Mouse (Mus musculus) hindbrain, embryonic 12.5 days (tissue): ENCODE results near the gene Cyp2c55. TPM values are rescaled to one million over a fixed set of nuclear protein-coding genes. Genes with fewer than 3 reads are reported as not detected.
A peak's percentile ranks its signal among the peaks of the same experiment; 100 is the strongest.

ENCODE experiments used
- ATAC-seq: fragments of 200-750 bp; cut with Nextera tagmentation; 2 replicates; pipeline ENCODE4 v1.8.0; 2017; ENCODE audit warnings: moderate TSS enrichment; ENCODE audit not compliant: low FRiP score
- H3K27ac ChIP-seq: fragments of 300-500 bp; sonication (generic); 2 replicates; pipeline ENCODE4 v1.5.1; 2016; ENCODE audit warnings: mild to moderate bottlenecking
- H3K27me3 ChIP-seq: fragments of 300-500 bp; sonication (generic); 2 replicates; pipeline ENCODE4 v1.6.1; 2016; ENCODE audit warnings: mild to moderate bottlenecking
- H3K36me3 ChIP-seq: fragments of 300-500 bp; sonication (generic); 2 replicates; pipeline ENCODE4 v1.6.1; 2016; ENCODE audit warnings: mild to moderate bottlenecking
- H3K4me1 ChIP-seq: fragments of 300-500 bp; sonication (generic); 2 replicates; pipeline ENCODE4 v1.6.1; 2016
- H3K4me2 ChIP-seq: fragments of 300-500 bp; sonication (generic); replicated peaks from 2 replicates; pipeline ENCODE4 v1.6.1; 2016; ENCODE audit warnings: mild to moderate bottlenecking
- H3K4me3 ChIP-seq: fragments of 300-500 bp; sonication (generic); 2 replicates; pipeline ENCODE4 v1.5.1; 2016; ENCODE audit warnings: mild to moderate bottlenecking
- H3K9ac ChIP-seq: fragments of 300-500 bp; sonication (generic); 2 replicates; pipeline ENCODE4 v1.6.1; 2016; ENCODE audit warnings: mild to moderate bottlenecking, moderate library complexity
- H3K9me3 ChIP-seq: fragments of 300-500 bp; sonication (generic); replicated peaks from 2 replicates; pipeline ENCODE4 v1.6.1; 2016; ENCODE audit warnings: mild to moderate bottlenecking
- WGBS: fragments of 180-500 bp; shearing (Covaris S2); methylation state at CpG from one replicate; pipeline ENCODE4 v1.1.7; 2016; 5-methylcytosine and 5-hydroxymethylcytosine counted together
- polyA plus RNA-seq: library from polyadenylated mRNA; unstranded; fragments of >200 nt; fragmentation: Nextera tagmentation; extraction: Ambion mirVana; gene quantifications from 2 replicates; pipeline ENCODE4 v1.2.1, GENCODE M21; 2016

The Cyp2c55 gene
- polyA plus RNA-seq = not detected in 2 replicates

DNA sequence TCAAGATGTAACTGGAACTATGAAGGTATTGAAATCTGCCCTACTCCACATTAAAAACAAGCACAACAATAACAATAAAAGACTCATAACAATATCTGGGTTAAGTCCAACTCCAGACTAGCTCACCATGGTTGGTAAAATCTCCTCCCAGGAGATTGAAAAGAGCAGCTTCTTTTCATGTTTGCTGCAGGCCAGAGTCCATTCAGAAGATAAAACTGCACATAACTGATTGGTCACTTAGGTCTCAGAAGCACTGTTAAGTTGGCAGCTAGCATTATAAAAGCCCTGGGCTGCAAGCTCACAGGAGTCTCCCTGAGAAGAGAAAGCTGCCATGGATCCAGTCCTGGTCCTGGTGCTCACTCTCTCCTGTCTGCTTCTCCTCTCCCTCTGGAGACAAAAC is at the start of gene Cyp2c55:
Cyp2c55 (plus strand) TSS at position 305 of the 400 bp plus-strand sequence.
- H3K27ac ChIP-seq = no peak within 1 kb of the TSS
- no peaks in the 10 kb centered on the region for H3K36me3 ChIP-seq
- no peak within 1 kb of the TSS for H3K4me2 ChIP-seq
- H3K27me3 ChIP-seq = no peaks in the 10 kb centered on the region
- H3K9me3 ChIP-seq = no peaks in the 10 kb centered on the region
- no peak for ATAC-seq
- H3K9ac ChIP-seq = no peak within 1 kb of the TSS
- no peaks in the 10 kb centered on the region for H3K4me1 ChIP-seq
- H3K4me3 ChIP-seq = no peak within 1 kb of the TSS

DNA sequence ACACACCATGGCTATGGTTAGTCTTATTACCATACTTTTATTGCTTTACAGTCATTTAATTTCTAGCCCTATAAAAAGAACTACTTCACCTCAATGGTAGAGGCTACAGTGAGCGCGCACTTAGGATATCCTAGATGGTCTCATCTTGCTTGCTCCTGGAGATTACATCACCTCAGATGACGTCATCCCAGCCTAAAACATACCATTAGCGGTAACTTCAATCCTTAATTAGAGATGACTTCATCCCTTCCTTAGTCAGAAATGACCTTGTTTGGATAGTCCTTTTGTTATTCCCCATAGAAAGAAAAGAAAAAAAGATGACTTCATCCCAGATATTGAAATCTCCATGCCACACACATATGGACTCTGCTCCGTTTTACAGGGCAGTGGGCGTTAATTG is 36.1 kb upstream of the Cyp2c55 start:
- H3K27ac ChIP-seq = no peak overlapping the region
- peaks cover 10% of the 10 kb centered on the region; the same call in 1 of the 2 replicates for H3K36me3 ChIP-seq
- no peak overlapping the region for H3K4me3 ChIP-seq
- H3K4me2 ChIP-seq = no peak overlapping the region
- WGBS = 91% methylated on average over 6 of the region's 6 CpGs
- H3K9ac ChIP-seq = no peak overlapping the region
- ATAC-seq = no peak
- no peaks in the 10 kb centered on the region for H3K27me3 ChIP-seq
- no peaks in the 10 kb centered on the region for H3K9me3 ChIP-seq
- H3K4me1 ChIP-seq = no peaks in the 10 kb centered on the region

DNA sequence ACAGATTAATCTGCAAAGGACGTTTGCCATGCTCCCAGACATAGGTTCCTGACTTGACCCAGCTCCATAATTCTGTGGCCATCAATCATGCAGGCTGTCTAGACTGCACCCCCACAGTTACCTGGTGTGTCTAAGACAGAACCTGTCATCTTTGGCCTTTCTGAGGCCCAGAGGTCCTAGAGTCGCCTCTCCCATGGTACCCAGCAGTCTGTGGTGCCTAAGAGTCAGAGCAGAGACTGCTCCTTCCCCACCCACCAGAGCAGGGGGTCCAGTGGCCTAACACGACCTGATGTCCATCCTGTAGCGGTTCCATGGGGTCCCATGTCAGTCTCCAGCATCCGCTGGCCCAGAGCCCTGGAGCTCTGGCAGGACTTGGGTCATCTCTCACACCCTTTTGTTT is 34.2 kb upstream of the Cyp2c55 start:
- Histone ChIP-seq H3K4me2 (no peak overlapping the region), H3K9me3 (no peaks in the 10 kb centered on the region), H3K4me1 (no peaks in the 10 kb centered on the region), H3K36me3 (peaks cover 10% of the 10 kb centered on the region; the same call in 1 of the 2 replicates), H3K27me3 (no peaks in the 10 kb centered on the region), H3K4me3 (no peak overlapping the region), H3K9ac (no peak overlapping the region), H3K27ac (no peak overlapping the region)
- no peak for ATAC-seq
- 82% methylated on average over 5 of the region's 5 CpGs for WGBS

DNA sequence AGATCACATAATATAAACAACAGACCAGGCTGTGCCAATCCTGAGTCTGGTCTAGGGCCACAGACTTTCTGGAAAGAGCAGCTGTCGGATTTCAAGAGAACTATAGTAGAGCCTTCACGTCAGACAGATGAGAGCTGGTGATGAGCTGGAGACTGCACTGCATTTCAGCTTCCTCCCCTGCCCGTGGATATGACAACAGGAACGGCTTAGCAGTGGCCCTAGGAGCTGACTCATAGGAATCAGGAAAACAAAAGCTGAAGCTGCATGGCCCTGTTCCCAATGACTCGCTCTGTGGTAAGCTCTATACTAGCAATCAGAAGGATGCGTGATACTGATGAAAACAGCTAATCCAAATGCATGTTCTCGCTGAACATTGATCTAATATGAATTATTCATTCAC is 33.2 kb upstream of the Cyp2c55 start:
- Histone ChIP-seq H3K9me3 (no peaks in the 10 kb centered on the region), H3K27ac (no peak overlapping the region)
- ATAC-seq = 0 out of 2 replicates have a peak, but pooled peaks have one; percentile 35

DNA sequence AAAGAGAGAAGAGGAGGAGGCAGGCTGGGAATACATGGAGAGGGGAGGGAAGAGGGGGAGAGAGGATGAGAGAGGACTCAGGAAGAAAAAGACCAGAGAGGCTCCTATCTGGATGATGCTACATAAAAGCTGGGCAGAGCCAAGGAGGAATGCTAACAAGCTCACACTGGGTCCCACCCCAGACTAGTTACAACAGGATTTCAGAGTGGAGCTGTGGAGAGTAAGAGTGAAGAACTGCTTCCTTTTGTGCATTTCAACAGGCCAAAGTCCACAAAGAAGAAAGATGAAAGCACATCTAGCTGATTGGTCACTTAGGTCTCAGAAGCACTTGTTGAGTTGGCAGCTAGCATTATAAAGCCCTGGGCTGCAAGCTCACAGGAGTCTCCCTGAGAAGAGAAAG is 30.6 kb upstream of the Cyp2c55 start:
- H3K36me3 ChIP-seq = no peaks in the 10 kb centered on the region
- no peak overlapping the region for H3K4me2 ChIP-seq
- H3K9me3 ChIP-seq = no peaks in the 10 kb centered on the region
- no peak overlapping the region for H3K4me3 ChIP-seq
- no peaks in the 10 kb centered on the region for H3K27me3 ChIP-seq
- no peak overlapping the region for H3K9ac ChIP-seq
- ATAC-seq = no peak
- no peaks in the 10 kb centered on the region for H3K4me1 ChIP-seq
- no peak overlapping the region for H3K27ac ChIP-seq

More for the DNA sequence above, 33.2 kb upstream of the Cyp2c55 start:
- H3K4me2 ChIP-seq = no peak overlapping the region
- no peak overlapping the region for H3K4me3 ChIP-seq
- H3K9ac ChIP-seq = no peak overlapping the region
- peaks cover 7% of the 10 kb centered on the region; the same call in 1 of the 2 replicates for H3K36me3 ChIP-seq
- no peaks in the 10 kb centered on the region for H3K27me3 ChIP-seq
- 67% methylated on average over 7 of the region's 7 CpGs for WGBS
- no peaks in the 10 kb centered on the region for H3K4me1 ChIP-seq

DNA sequence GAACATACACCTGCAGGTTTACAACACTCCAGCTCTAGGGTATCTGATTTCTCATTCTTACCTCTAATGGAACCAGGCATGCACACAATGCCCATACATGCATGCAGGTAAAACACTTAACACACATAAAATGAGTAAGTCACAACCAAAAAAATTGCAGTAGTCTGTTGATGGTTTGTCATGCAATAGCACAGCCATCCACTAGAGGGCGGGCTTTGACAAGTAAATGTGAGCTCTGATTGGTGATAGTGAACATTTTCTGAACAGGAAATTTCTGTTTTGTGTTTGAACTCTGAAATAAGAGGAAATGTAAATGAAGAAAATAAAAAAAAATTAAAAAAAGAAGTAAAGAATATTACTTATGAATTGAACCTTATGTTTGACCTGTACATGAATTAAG is 24.9 kb upstream of the Cyp2c55 start:
- WGBS = 0% methylated on average over 1 of the region's 1 CpGs
- no peaks in the 10 kb centered on the region for H3K27me3 ChIP-seq
- H3K27ac ChIP-seq = no peak overlapping the region
- no peak for ATAC-seq
- no peaks in the 10 kb centered on the region for H3K9me3 ChIP-seq
- no peak overlapping the region for H3K4me2 ChIP-seq
- H3K4me3 ChIP-seq = no peak overlapping the region
- H3K36me3 ChIP-seq = no peaks in the 10 kb centered on the region
- H3K4me1 ChIP-seq = no peaks in the 10 kb centered on the region
- no peak overlapping the region for H3K9ac ChIP-seq

DNA sequence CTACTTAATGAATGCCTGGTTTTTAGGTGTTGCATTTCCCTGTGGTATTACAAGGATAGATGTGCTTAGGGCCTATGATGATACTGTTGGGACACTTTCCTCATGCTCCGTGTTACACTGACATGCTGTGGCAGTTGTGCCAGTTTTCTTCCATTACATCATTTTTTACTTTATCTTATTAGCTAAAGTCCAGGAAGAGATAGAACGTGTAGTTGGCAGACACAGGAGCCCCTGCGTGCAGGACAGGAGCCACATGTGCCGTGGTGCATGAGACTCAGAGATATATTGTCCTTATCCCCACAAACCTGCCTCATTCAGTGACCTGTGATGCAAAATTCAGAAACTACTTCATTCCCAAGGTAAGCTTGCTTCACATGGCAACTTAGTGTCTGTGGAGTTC is 8.6 kb upstream of the Cyp2c55 start:
- WGBS = 78% methylated on average over 4 of the region's 4 CpGs

DNA sequence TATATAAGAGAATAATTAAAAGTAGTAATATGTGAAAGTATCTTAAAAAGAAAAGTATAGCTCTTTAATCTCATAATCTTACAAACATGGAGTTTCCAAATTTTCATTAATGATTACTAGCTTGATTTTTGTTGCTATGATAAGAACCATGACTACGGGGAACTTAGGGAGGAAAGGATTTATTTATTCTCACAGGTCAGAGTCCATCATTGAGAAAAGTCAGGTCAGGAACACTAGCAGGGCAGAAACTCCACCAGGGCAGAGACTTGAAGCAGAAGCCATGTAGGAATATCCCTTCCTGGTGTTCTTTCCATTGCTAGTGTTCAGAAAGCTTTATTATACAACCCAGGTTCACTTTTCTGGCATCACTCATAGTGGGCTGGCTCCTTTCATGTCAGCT is 8.1 kb upstream of the Cyp2c55 start:
- Histone ChIP-seq H3K9ac (no peak overlapping the region), H3K4me2 (no peak overlapping the region), H3K4me3 (no peak overlapping the region), H3K9me3 (no peaks in the 10 kb centered on the region), H3K27me3 (no peaks in the 10 kb centered on the region), H3K4me1 (no peaks in the 10 kb centered on the region), H3K27ac (no peak overlapping the region), H3K36me3 (no peaks in the 10 kb centered on the region)
- WGBS = 90% methylated on average over 1 of the region's 1 CpGs
- ATAC-seq = no peak

More for the DNA sequence above, 8.6 kb upstream of the Cyp2c55 start:
- Histone ChIP-seq H3K9ac (no peak overlapping the region), H3K36me3 (no peaks in the 10 kb centered on the region), H3K4me3 (no peak overlapping the region), H3K9me3 (no peaks in the 10 kb centered on the region), H3K27ac (no peak overlapping the region), H3K27me3 (no peaks in the 10 kb centered on the region), H3K4me1 (no peaks in the 10 kb centered on the region), H3K4me2 (no peak overlapping the region)
- no peak for ATAC-seq

DNA sequence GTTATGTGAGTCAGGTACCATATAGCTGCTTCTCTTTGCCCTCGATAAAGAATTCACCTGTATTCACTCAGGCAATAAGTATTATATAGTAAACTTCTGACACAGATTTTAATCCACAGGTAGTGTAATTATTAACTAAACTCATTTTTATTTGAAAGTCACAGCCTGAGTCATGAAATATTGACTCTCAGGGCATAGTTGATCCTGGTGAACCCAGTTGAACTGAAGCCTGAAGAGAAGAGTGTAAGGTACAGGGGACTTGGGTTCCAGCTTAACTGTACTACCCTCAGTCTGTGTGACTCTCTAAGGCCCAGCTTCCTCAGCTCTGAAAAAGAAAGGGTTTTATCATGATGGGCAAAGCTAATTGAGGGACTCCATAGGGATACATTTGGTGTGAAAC is 1.7 kb upstream of the Cyp2c55 start:
- no peaks in the 10 kb centered on the region for H3K36me3 ChIP-seq
- H3K27ac ChIP-seq = no peak overlapping the region
- no peak for ATAC-seq
- H3K27me3 ChIP-seq = no peaks in the 10 kb centered on the region
- no peak overlapping the region for H3K9ac ChIP-seq
- H3K4me2 ChIP-seq = no peak overlapping the region
- 94% methylated on average over 1 of the region's 1 CpGs for WGBS
- H3K4me1 ChIP-seq = no peaks in the 10 kb centered on the region
- no peaks in the 10 kb centered on the region for H3K9me3 ChIP-seq
- H3K4me3 ChIP-seq = no peak overlapping the region

DNA sequence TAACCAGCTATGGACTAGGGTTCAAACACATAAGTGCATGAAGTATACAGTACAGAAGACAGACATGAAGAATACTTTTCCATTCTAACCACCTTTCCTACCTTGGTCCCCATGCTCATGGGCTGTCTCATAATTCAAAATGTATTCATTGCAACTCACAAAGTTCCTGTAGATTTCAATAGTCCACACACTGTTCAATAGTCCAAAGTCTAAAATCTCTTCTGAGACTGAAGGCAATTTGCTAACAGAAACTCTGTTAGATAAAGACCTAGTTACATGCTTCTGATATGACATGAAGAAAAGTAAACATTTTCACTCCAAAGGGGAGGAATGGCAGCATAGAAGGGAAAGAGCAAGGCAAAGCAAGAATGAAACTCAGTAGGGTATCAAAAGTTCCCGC is 51.1 kb downstream of the Cyp2c55 start:
- Histone ChIP-seq H3K9me3 (no peaks in the 10 kb centered on the region), H3K4me2 (no peak overlapping the region), H3K4me1 (no peaks in the 10 kb centered on the region), H3K36me3 (no peaks in the 10 kb centered on the region), H3K27me3 (no peaks in the 10 kb centered on the region), H3K4me3 (no peak overlapping the region), H3K9ac (no peak overlapping the region), H3K27ac (no peak overlapping the region)
- 91% methylated on average over 1 of the region's 1 CpGs for WGBS
- no peak for ATAC-seq

DNA sequence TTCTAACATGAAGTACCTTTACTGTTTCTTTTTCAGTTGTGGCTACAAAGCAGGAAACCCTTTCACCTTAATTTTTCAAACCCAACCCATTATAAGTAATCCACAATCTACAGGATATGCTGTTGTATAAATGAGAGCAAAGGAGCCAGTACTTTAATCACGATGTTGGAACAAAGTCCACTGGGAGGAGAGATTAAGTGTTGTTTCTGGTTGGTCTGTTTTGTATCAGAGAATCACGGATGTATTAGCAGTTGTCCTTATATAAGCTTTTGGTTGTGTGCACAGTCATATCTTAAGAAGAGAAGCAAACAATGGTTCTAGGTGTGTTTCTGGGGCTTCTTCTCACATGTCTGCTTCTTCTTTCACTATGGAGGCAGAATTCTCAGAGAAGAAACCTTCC is 53.9 kb downstream of the Cyp2c55 start, which contains the start of gene Cyp2c65:
Cyp2c65 (plus strand) TSS at position 297 of the 400 bp plus-strand sequence.
- H3K27me3 ChIP-seq = no peaks in the 10 kb centered on the region
- no peak within 1 kb of the TSS for H3K9ac ChIP-seq
- ATAC-seq = no peak
- no peaks in the 10 kb centered on the region for H3K36me3 ChIP-seq
- H3K4me3 ChIP-seq = no peak within 1 kb of the TSS
- H3K27ac ChIP-seq = no peak within 1 kb of the TSS
- WGBS = 78% methylated on average over 2 of the region's 2 CpGs
- no peaks in the 10 kb centered on the region for H3K9me3 ChIP-seq
- no peaks in the 10 kb centered on the region for H3K4me1 ChIP-seq
- H3K4me2 ChIP-seq = no peak within 1 kb of the TSS
